Mouse (Mus musculus) heart, adult 2 months (tissue): ENCODE data around the gene Fam20b.

Source experiments
- CTCF ChIP-seq: fragments of 200-600 bp; IDR thresholded peaks from 2 replicates; pipeline ENCODE4 v1.8.1; 2022; ENCODE audit warnings: antibody characterized with exemption, mild to moderate bottlenecking, moderate library complexity
- POLR2A ChIP-seq: fragments of 200-500 bp; IDR thresholded peaks from 2 replicates; pipeline ENCODE4 v1.6.1; 2011; ENCODE audit warnings: mild to moderate bottlenecking, low read depth, low read length, control low read depth; ENCODE audit not compliant: insufficient read depth

- no peak for TF ChIP-seq CTCF
- TF ChIP-seq POLR2A, result no peak
These were observed 46.4 kb upstream of the Fam20b start for GRCm38 (mm10) chr1:156765311-156765710.
